Mouse (Mus musculus) T-cell, adult 66 days (primary cell): ENCODE data around the gene Abraxas1. TPM values are rescaled to one million over a fixed set of nuclear protein-coding genes. Genes with fewer than 3 reads are reported as not detected.

Experiments used
- total RNA-seq, 2 experiments: library from RNA; stranded (reverse); gene quantifications; 3 replicates in 1 of 2; 4 replicates in 1 of 2; pipeline ENCODE4 v1.2.4; 2023

Abraxas1 gene
- total RNA-seq: 10 to 100 TPM; 13.3 to 18.6 TPM

GRCm38 (mm10) chr5:100820483-100821184 is at the start of gene Abraxas1:
Gene Abraxas1 (minus strand): TSS chr5:100820965.

GRCm38 (mm10) chr5:100845485-100845847 is 24.7 kb upstream of the Abraxas1 start, which contains the start of gene Gpat3:
Gene Gpat3 (plus strand): TSS chr5:100845713.

GRCm38 (mm10) chr5:100798165-100798860 is 22.5 kb downstream of the Abraxas1 start, which contains the start of the genes Helq and Mrps18c:
Gene Helq (minus strand): TSS chr5:100798598.
Gene Mrps18c (plus strand): TSS chr5:100798627.

Other genes starting within 250 kb of the Abraxas1 start
- 10 to 100 TPM; 35.9 to 78.5 TPM for gene Plac8, start 248.7 kb downstream of the Abraxas1 start, total RNA-seq
- 10 to 100 TPM; 36.6 to 37.5 TPM for gene Coq2, start 145.8 kb downstream of the Abraxas1 start, total RNA-seq
- gene Hpse, start 101.2 kb downstream of the Abraxas1 start, total RNA-seq: 1 to 10 TPM; 1.4 to 2.2 TPM
- 10 to 100 TPM; 20.3 to 33.8 TPM for gene Helq, start 22.4 kb downstream of the Abraxas1 start, total RNA-seq
- gene Mrps18c, start 22.3 kb downstream of the Abraxas1 start, total RNA-seq: 10 to 100 TPM; 65.3 to 68.5 TPM
- 1 to 10 TPM in 1 of 2 experiments, under 1 TPM in 1; 0.50 to 1.5 TPM for gene Gpat3, start 24.7 kb upstream of the Abraxas1 start, total RNA-seq